Mouse (Mus musculus): ENCODE measurements at regions not wholly inside any gene's neighbourhood (a gene's known extent, or its start where the extent isn't known, plus 50 kb on each side); places are given as distances from the start of the nearest gene placed in this dataset.

GRCm38 (mm10) chrX:11961350-11961749 lies 198.8 kb downstream of the Bcor start:
- TF ChIP-seq CTCF (IDR thresholded peaks at IDR 0.05; ENCODE audit: control insufficient read depth, insufficient read depth, insufficient replicate concordance, low read depth, low read length): no peak
- no peak for TF ChIP-seq POLR2A (IDR thresholded peaks at IDR 0.05; ENCODE audit: control insufficient read depth, low read depth, low read length)

All from testis, adult 2 months (tissue).